In the genomic region with DNA sequence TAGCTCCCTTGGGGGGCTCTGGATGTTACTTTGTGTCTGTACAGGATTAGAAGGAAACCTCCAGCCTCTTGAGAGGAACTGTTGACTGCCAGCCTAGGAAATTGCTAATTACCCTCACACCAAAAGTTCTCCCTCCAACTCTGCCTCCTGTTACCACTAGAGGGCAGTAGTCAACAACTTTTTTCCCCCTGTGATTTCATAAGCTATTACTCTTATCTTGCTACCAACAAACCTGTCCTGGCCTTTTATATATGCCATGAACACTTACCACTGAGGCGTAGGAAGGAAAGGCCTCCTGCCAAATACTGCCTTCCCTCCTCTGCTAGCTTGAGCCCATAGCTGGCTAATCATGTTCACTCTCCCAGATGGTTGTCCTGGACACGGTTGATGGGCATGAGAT, we compare ENCODE assay signal across 12 mouse cellular contexts. TPM values are rescaled to one million over a fixed set of nuclear protein-coding genes. Genes with fewer than 3 reads are reported as not detected.
DNase-seq lines count a peak whose midpoint lies in the region; ATAC-seq and TF ChIP-seq lines count a peak whose summit lies in the region.
"Had no signal": no experiment of that assay in that cellular context is flagged by ENCODE, and none has a peak within 500 bp of the region (broad histone marks: within the 10 kb centered on the region; RNA-seq: fewer than 3 reads in every experiment).

No protein-coding gene starts in this region.

- ATAC-seq in neural tube, embryonic 11.5 days (ENCODE audit: insufficient read depth, low FRiP score, low TSS enrichment), result no peak

- no peaks in the 10 kb centered on the region for H3K27me3 ChIP-seq in kidney, adult 2 months (replicated peaks; ENCODE audit: control insufficient read depth, insufficient read depth, low read length)
- no peaks in the 10 kb centered on the region for H3K27me3 ChIP-seq in neural tube, embryonic 11.5 days (ENCODE audit: control insufficient read depth, insufficient read depth, low read length)
- no peaks in the 10 kb centered on the region for H3K27me3 ChIP-seq in cerebellum, adult 2 months (ENCODE audit: control insufficient read depth, insufficient read depth, low read length)
- H3K27me3 ChIP-seq: embryonic facial prominence, embryonic 13.5 days; limb, embryonic 13.5 days; midbrain, embryonic 12.5 days had no signal

- H3K4me1 ChIP-seq in kidney, adult 2 months (ENCODE audit: control insufficient read depth, insufficient read depth, low read length), result no peaks in the 10 kb centered on the region
- H3K4me1 ChIP-seq in neural tube, embryonic 11.5 days (ENCODE audit: control insufficient read depth, insufficient read depth, low read length), result no peaks in the 10 kb centered on the region
- no peaks in the 10 kb centered on the region for H3K4me1 ChIP-seq in cerebellum, adult 2 months (ENCODE audit: control insufficient read depth, insufficient read depth, low read length)
- H3K4me1 ChIP-seq: embryonic facial prominence, embryonic 13.5 days; limb, embryonic 13.5 days had no signal

- 92% methylated on average over 2 of the region's 2 CpGs for WGBS in kidney, adult 2 months
- 89% methylated on average over 2 of the region's 2 CpGs for WGBS in neural tube, embryonic 11.5 days
- 78% methylated on average over 2 of the region's 2 CpGs for WGBS in cerebellum, adult 2 months

- 0 out of 2 replicates have a peak, but pooled peaks have one; percentile 8 for TF ChIP-seq CTCF in kidney, adult 2 months (conservative IDR thresholded peaks at IDR 0.05; ENCODE audit: insufficient read depth, insufficient read length, low read depth, low read length)
- TF ChIP-seq CTCF in cerebellum, adult 2 months (IDR thresholded peaks at IDR 0.05; ENCODE audit: borderline replicate concordance, insufficient read depth, low read depth, low read length), result no peak

- TF ChIP-seq POLR2A in kidney, adult 2 months (IDR thresholded peaks at IDR 0.05; ENCODE audit: low read depth, low read length), result no peak
- TF ChIP-seq POLR2A in cerebellum, adult 2 months (IDR thresholded peaks at IDR 0.05; ENCODE audit: borderline replicate concordance, insufficient read depth, low read length), result no peak

- peak; percentile 33 for DNase-seq in kidney, adult 2 months
- no peak for DNase-seq in kidney, postnatal 25 days
- peak; percentile 30 for DNase-seq in neural tube, embryonic 11.5 days (ENCODE audit: low spot score)
- DNase-seq in neural tube, embryonic 10.5 days (ENCODE audit: extremely low spot score, low spot score), result no peak
- peak; percentile 35 for DNase-seq in c-Kit-positive CD71-positive TER-119-negative erythroid progenitor cells, embryonic 14.5 days (ENCODE audit: low read depth)
- no peak for DNase-seq in cerebellum, adult 2 months
- DNase-seq in gastrocnemius, postnatal 36 days, result no peak
- DNase-seq: kidney, postnatal 10 days had no signal

- H3K4me2 ChIP-seq in neural tube, embryonic 11.5 days (ENCODE audit: low read depth), result no peak overlapping the region
- H3K4me2 ChIP-seq: embryonic facial prominence, embryonic 13.5 days; limb, embryonic 13.5 days; midbrain, embryonic 12.5 days had no signal

- intact Hi-C loops in gastrocnemius, postnatal 36 days (cut with DNase I), result no loop called here

- H3K36me3 ChIP-seq in kidney, adult 2 months (ENCODE audit: control insufficient read depth, insufficient read depth, low read length), result no peaks in the 10 kb centered on the region; the same call in none of the 2 replicates
- peaks cover 3% of the 10 kb centered on the region for H3K36me3 ChIP-seq in neural tube, embryonic 11.5 days (ENCODE audit: control insufficient read depth, insufficient read depth, low read length)

- H3K4me3 ChIP-seq in kidney, adult 2 months (ENCODE audit: insufficient read depth, low read depth, low read length), result no peak overlapping the region
- no peak overlapping the region for H3K4me3 ChIP-seq in neural tube, embryonic 11.5 days (ENCODE audit: low read depth, low read length)
- no peak overlapping the region for H3K4me3 ChIP-seq in cerebellum, adult 2 months (replicated peaks; ENCODE audit: insufficient read depth, low read depth, low read length)
- H3K4me3 ChIP-seq: embryonic facial prominence, embryonic 13.5 days; limb, embryonic 13.5 days; midbrain, embryonic 12.5 days had no signal

- no peak overlapping the region for H3K9ac ChIP-seq in neural tube, embryonic 11.5 days (ENCODE audit: low read length)
- H3K9ac ChIP-seq: embryonic facial prominence, embryonic 13.5 days; limb, embryonic 13.5 days; midbrain, embryonic 12.5 days had no signal

- no peak overlapping the region for H3K27ac ChIP-seq in kidney, adult 2 months (ENCODE audit: insufficient read depth, low read depth, low read length)
- H3K27ac ChIP-seq in neural tube, embryonic 11.5 days (ENCODE audit: low read depth, low read length), result no peak overlapping the region
- no peak overlapping the region for H3K27ac ChIP-seq in cerebellum, adult 2 months (ENCODE audit: insufficient read depth, low read length)
- H3K27ac ChIP-seq: embryonic facial prominence, embryonic 13.5 days; limb, embryonic 13.5 days; midbrain, embryonic 12.5 days had no signal

- H3K9me3 ChIP-seq in neural tube, embryonic 11.5 days (ENCODE audit: control insufficient read depth, low read length), result no peaks in the 10 kb centered on the region
- H3K9me3 ChIP-seq: embryonic facial prominence, embryonic 13.5 days; limb, embryonic 13.5 days; midbrain, embryonic 12.5 days had no signal

RNA-seq across cellular contexts. Expression of gene BC051665, which starts 37.6 kb away (rescaled TPM):
- not detected in 2 replicates for polyA plus RNA-seq in kidney, adult 2 months (2012; rRNA removed)
- not detected in 2 replicates for polyA plus RNA-seq in neural tube, embryonic 11.5 days (2014; fragmentation: Nextera tagmentation; extraction: Ambion mirVana)
- polyA plus RNA-seq in cerebellum, adult 2 months (2012; rRNA removed), result not detected in 2 replicates
- not detected for total RNA-seq in gastrocnemius, postnatal 36 days (2021)
- polyA plus RNA-seq: embryonic facial prominence, embryonic 13.5 days; heart, embryonic 16.5 days; limb, embryonic 13.5 days; midbrain, embryonic 12.5 days had no signal

RNA-seq across cellular contexts. Expression of gene Ctsll3, which starts 54.1 kb away (rescaled TPM):
- polyA plus RNA-seq in kidney, adult 2 months (2012; rRNA removed), result not detected in 2 replicates
- polyA plus RNA-seq in neural tube, embryonic 11.5 days (2014; fragmentation: Nextera tagmentation; extraction: Ambion mirVana), result not detected in 2 replicates
- polyA plus RNA-seq in cerebellum, adult 2 months (2012; rRNA removed), result not detected in 2 replicates
- total RNA-seq in gastrocnemius, postnatal 36 days (2021), result not detected
- polyA plus RNA-seq: embryonic facial prominence, embryonic 13.5 days; heart, embryonic 16.5 days; limb, embryonic 13.5 days; midbrain, embryonic 12.5 days had no signal

Comparison
In these comparisons a context has a peak if more than half of its experiments do, and no peak if none do; other contexts are left out.
1. DNase-seq: peak in kidney, adult 2 months (single experiment), neural tube, embryonic 11.5 days (single experiment) and c-Kit-positive CD71-positive TER-119-negative erythroid progenitor cells, embryonic 14.5 days (single experiment); none in kidney, postnatal 25 days (0 of 2), neural tube, embryonic 10.5 days (single experiment), cerebellum, adult 2 months (0 of 2) and gastrocnemius, postnatal 36 days (0 of 2).